Mouse (Mus musculus) thymus, adult 2 months (tissue): ENCODE results near the gene Dync2li1.

Source experiments
- CTCF ChIP-seq: fragments of 200-500 bp; IDR thresholded peaks from 2 replicates; pipeline ENCODE4 v1.5.1; 2012; ENCODE audit warnings: mild to moderate bottlenecking, control low read depth, low read length, moderate library complexity, borderline replicate concordance; ENCODE audit not compliant: control insufficient read depth, poor library complexity, insufficient read depth; ENCODE audit errors: extremely low read depth
- POLR2A ChIP-seq: fragments of 200-500 bp; IDR thresholded peaks from 2 replicates; pipeline ENCODE4 v1.6.1; 2012; ENCODE audit warnings: mild to moderate bottlenecking, low read length, control low read depth, moderate library complexity; ENCODE audit not compliant: control insufficient read depth, poor library complexity, insufficient read depth; ENCODE audit errors: extremely low read depth

GRCm38 (mm10) chr17:84656205-84656604 lies 29.9 kb downstream of the Dync2li1 start:
- no peak for TF ChIP-seq POLR2A
- no peak for TF ChIP-seq CTCF
